Mouse (Mus musculus): ENCODE measurements at regions not wholly inside any gene's neighbourhood (a gene's known extent, or its start where the extent isn't known, plus 50 kb on each side); places are given as distances from the start of the nearest gene placed in this dataset.

DNA sequence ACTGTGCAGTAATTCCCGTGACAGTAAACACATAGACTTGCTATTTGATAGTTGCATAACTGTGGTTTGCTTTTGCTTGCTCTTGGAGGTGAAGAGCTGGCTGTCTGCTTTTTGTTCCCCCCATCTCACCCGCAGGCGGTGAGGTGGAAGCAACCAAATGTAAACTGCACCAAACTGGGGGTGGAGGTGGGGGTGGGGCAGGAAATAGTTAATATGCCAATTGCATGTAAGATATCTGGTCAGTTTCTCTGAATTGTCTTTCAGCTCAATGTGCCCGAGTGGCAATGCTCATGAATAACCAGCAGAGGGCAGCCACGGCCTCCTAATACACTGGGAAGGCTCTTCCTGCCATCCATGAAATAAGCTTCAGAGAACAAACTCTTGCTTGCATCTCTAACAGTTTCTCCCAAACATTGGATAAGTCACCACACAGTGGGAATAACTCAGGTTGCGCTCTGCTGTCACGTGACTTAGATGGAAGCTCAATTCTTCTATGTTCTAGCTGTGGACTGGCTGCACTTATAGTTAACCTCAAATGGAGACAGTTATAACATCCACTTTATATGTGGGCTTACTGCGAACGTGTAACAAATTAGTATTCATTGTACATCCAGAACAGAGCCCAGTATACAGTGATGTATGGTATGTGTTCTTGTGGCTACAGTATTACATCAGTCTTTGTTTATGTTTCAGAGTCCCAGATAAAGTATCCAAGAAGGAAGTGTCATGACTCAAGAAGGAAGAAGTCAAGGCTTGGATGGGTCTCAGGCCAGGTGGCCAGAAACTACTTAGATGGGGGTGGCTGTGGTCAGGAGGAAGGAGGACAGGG, 62.0 kb upstream of the Egflam start:
- TF ChIP-seq CTCF (IDR thresholded peaks at IDR 0.05; ENCODE audit: borderline replicate concordance, extremely low read depth, insufficient read depth, insufficient read length) (peak; percentile 93), POLR2A (IDR thresholded peaks at IDR 0.05; ENCODE audit: borderline replicate concordance, extremely low read depth, insufficient read depth, insufficient read length, poor library complexity, severe bottlenecking) (no peak)
- DNase-seq (ENCODE audit: low read depth), result peak; percentile 82

DNA sequence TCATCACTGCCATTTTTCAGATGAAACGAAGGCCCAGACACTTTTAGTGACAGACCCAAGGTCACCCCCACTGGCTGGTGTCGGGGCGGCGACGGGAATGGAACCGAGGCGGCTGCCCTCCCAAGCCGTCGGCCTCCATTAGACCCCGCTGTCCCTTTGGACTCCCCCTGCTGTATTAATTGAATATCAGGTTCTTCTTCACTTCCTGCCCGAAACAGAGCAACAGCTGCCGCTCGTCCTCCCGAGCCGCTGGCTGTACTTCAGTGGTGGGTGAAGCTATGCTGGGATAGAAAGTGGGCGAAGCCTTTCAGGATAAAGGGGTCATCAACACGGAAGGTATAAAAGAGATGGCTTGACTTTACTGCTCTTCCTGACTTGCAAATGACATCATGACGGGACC, 64.4 kb upstream of the Egflam start:
- DNase-seq (ENCODE audit: low read depth), result no peak
- TF ChIP-seq POLR2A (IDR thresholded peaks at IDR 0.05; ENCODE audit: borderline replicate concordance, extremely low read depth, insufficient read depth, insufficient read length, poor library complexity, severe bottlenecking) (no peak), CTCF (IDR thresholded peaks at IDR 0.05; ENCODE audit: borderline replicate concordance, extremely low read depth, insufficient read depth, insufficient read length) (no peak)

DNA sequence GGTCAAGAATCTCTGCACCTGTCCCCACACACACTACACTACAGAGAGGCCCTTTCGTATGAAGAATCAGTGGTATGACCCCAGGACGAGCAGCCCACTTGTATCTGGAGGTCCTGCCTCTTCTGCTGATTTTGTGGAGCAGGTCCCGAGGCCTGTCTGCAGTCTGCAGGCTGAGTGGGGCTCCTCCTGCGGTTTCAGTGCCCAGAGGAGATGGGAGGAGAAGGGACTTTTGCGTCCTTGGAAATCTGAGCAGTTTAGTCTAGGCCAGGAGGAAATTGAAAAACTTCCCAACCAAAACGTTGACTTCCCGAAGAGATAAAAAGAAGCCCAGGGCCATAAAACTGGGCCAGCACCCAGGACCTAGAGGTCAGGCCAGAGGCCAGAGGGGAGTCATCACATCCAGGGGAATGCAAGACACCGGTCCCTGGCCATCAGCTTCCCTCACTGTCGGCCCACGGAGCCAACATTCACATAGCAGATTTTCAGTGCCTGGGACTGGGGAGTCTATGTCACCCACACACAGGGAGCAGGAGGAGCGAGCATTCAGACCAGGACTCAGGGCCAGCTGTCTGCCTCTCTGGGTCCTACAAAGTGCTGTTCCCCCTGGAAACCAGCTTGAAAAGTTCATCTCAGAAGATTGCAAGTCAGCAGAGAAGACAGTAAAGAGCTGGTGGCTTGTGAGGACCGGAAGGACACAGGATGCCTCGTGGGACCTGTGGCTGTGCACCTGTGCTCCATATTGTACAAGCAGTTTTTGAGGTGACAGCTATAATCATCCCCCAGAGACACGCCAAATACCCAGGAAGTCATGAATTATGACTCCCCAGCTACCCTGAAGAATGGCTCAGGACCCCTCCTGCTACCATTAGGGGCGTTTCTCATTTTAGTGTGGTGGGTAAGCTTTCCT, 65.5 kb upstream of the Egflam start:
- no peak for DNase-seq (ENCODE audit: low read depth)
- TF ChIP-seq POLR2A (IDR thresholded peaks at IDR 0.05; ENCODE audit: borderline replicate concordance, extremely low read depth, insufficient read depth, insufficient read length, poor library complexity, severe bottlenecking) (no peak), CTCF (IDR thresholded peaks at IDR 0.05; ENCODE audit: borderline replicate concordance, extremely low read depth, insufficient read depth, insufficient read length) (no peak)

- DNase-seq (ENCODE audit: low read depth), result peak; percentile 94
- no peak for TF ChIP-seq POLR2A (IDR thresholded peaks at IDR 0.05; ENCODE audit: borderline replicate concordance, extremely low read depth, insufficient read depth, insufficient read length, poor library complexity, severe bottlenecking)
- TF ChIP-seq CTCF (IDR thresholded peaks at IDR 0.05; ENCODE audit: borderline replicate concordance, extremely low read depth, insufficient read depth, insufficient read length), result no peak
Observed at GRCm38 (mm10) chr15:7480211-7480610, 82.0 kb upstream of the Egflam start.

DNA sequence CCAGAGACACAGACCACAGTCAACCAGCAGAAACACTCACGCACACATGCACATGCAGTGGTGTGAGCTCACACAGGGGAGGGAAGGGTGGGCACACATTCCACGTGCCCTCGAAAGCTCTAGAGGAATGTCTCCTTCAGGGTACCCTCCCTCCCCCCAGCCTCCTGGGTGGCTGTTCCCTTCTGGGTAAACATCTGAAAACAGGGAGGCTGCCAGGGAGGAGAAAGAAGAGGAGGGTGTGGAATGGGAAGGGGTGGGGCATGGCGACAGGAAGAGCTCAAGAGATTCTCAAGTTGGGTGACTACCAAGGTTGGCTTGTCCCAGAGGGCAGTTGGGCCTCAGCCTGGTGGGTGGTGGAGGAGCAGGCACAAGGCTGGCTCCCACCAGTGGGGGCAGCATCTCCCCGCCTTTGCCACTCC, 82.6 kb upstream of the Egflam start:
- no peak for TF ChIP-seq POLR2A (IDR thresholded peaks at IDR 0.05; ENCODE audit: borderline replicate concordance, extremely low read depth, insufficient read depth, insufficient read length, poor library complexity, severe bottlenecking)
- TF ChIP-seq CTCF (IDR thresholded peaks at IDR 0.05; ENCODE audit: borderline replicate concordance, extremely low read depth, insufficient read depth, insufficient read length), result no peak
- no peak for DNase-seq (ENCODE audit: low read depth)

DNA sequence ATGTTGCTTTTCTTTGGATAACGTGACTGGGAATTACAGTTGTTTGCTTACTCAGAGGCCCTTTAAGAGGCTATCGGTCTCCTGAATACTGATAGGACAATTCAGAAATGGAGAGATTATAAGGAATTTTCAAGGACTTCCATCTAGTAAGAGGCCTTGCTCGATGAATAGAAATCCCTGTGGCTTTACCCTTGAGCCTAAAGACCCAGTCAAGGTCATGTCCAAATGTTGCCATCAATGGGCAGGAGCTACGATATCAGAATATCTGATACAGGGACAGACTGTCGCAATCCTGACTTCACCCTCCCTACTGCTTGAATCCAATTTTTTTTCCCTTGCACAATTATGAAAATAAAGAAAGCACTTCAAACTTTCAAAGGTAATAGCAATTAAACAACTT, 85.5 kb upstream of the Egflam start:
- DNase-seq (ENCODE audit: low read depth), result no peak
- TF ChIP-seq CTCF (IDR thresholded peaks at IDR 0.05; ENCODE audit: borderline replicate concordance, extremely low read depth, insufficient read depth, insufficient read length) (no peak), POLR2A (IDR thresholded peaks at IDR 0.05; ENCODE audit: borderline replicate concordance, extremely low read depth, insufficient read depth, insufficient read length, poor library complexity, severe bottlenecking) (no peak)

GRCm38 (mm10) chr15:7491091-7491490, 92.9 kb upstream of the Egflam start:
- no peak for TF ChIP-seq POLR2A (IDR thresholded peaks at IDR 0.05; ENCODE audit: borderline replicate concordance, extremely low read depth, insufficient read depth, insufficient read length, poor library complexity, severe bottlenecking)
- no peak for TF ChIP-seq CTCF (IDR thresholded peaks at IDR 0.05; ENCODE audit: borderline replicate concordance, extremely low read depth, insufficient read depth, insufficient read length)
- no peak for DNase-seq (ENCODE audit: low read depth)

- no peak for TF ChIP-seq POLR2A (IDR thresholded peaks at IDR 0.05; ENCODE audit: borderline replicate concordance, extremely low read depth, insufficient read depth, insufficient read length, poor library complexity, severe bottlenecking)
- no peak for TF ChIP-seq CTCF (IDR thresholded peaks at IDR 0.05; ENCODE audit: borderline replicate concordance, extremely low read depth, insufficient read depth, insufficient read length)
- no peak for DNase-seq (ENCODE audit: low read depth)
Observed at GRCm38 (mm10) chr15:7493126-7493669, 95.0 kb upstream of the Egflam start.

DNA sequence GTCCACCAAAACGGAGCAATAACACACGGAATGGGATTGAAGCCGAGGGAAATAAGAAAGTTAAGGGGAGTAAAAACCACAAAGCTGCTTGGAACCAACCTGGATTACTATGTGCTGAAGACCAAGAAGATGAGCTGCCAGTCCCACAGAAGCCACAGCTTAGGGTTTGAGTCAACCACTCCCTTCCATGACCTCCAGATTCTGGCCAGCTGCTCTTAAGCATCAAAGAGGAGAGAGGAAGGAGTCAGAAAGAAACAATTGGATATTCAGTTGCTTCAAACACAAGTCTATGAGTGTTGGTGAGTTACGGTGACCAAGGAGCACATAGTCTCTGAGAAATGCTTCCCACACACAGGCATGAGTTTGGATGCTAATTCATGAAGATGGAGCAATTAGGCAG, 99.7 kb upstream of the Egflam start:
- TF ChIP-seq CTCF (IDR thresholded peaks at IDR 0.05; ENCODE audit: borderline replicate concordance, extremely low read depth, insufficient read depth, insufficient read length) (no peak), POLR2A (IDR thresholded peaks at IDR 0.05; ENCODE audit: borderline replicate concordance, extremely low read depth, insufficient read depth, insufficient read length, poor library complexity, severe bottlenecking) (no peak)

DNA sequence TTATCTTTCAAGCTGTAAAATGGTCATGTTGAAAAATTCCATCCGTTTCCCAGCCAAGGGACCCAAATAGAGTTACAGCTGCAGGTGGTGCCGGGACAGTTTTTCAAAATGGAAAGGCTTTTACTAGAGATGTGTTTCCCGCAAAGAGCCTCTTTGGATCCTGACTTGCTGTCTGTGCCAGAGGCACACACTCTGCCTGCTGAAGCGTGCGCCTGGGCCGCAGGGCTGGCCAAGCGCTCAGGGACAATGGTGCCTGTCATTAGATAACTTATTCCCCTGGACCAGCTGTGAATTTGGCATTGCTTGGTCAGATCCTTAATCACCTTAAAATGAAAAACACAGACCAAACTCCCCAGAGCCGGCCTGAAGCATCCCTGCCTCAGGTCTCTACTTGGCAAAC, 110.3 kb upstream of the Egflam start:
- TF ChIP-seq POLR2A (IDR thresholded peaks at IDR 0.05; ENCODE audit: borderline replicate concordance, extremely low read depth, insufficient read depth, insufficient read length, poor library complexity, severe bottlenecking) (no peak), CTCF (IDR thresholded peaks at IDR 0.05; ENCODE audit: borderline replicate concordance, extremely low read depth, insufficient read depth, insufficient read length) (no peak)
- DNase-seq (ENCODE audit: low read depth), result peak; percentile 68

More for the DNA sequence above, 99.7 kb upstream of the Egflam start:
- no peak for DNase-seq (ENCODE audit: low read depth)

GRCm38 (mm10) chr15:7514743-7515273, 116.6 kb upstream of the Egflam start:
- TF ChIP-seq POLR2A (IDR thresholded peaks at IDR 0.05; ENCODE audit: borderline replicate concordance, extremely low read depth, insufficient read depth, insufficient read length, poor library complexity, severe bottlenecking) (no peak), CTCF (IDR thresholded peaks at IDR 0.05; ENCODE audit: borderline replicate concordance, extremely low read depth, insufficient read depth, insufficient read length) (no peak)
- no peak for DNase-seq (ENCODE audit: low read depth)

Data from brain, embryonic 14.5 days (tissue).